Mouse (Mus musculus): ENCODE measurements around the gene Brsk1.
A peak's percentile ranks its signal among the peaks of the same experiment; 100 is the strongest.

Brsk1 gene

GRCm38 (mm10) chr7:4690387-4690786 is at the start of gene Brsk1:
Gene Brsk1 (plus strand): TSS chr7:4690604.
- DNase-seq (ENCODE audit: low spot score) = peak; percentile 88

GRCm38 (mm10) chr7:4641155-4641554 is 49.2 kb upstream of the Brsk1 start:
- no peak for DNase-seq (ENCODE audit: low spot score)

- DNase-seq (ENCODE audit: low spot score) = no peak
These were observed 48.4 kb upstream of the Brsk1 start for GRCm38 (mm10) chr7:4641956-4642355.

- no peak for DNase-seq (ENCODE audit: low spot score)
These were observed 47.2 kb upstream of the Brsk1 start for GRCm38 (mm10) chr7:4643225-4643624.

GRCm38 (mm10) chr7:4646806-4647205 is 43.6 kb upstream of the Brsk1 start:
- no peak for DNase-seq (ENCODE audit: low spot score)

- no peak for DNase-seq (ENCODE audit: low spot score)
These were observed 43.1 kb upstream of the Brsk1 start for GRCm38 (mm10) chr7:4647291-4647690.

GRCm38 (mm10) chr7:4647992-4648391 is 42.4 kb upstream of the Brsk1 start:
- no peak for DNase-seq (ENCODE audit: low spot score)

GRCm38 (mm10) chr7:4651581-4651980 is 38.8 kb upstream of the Brsk1 start:
- no peak for DNase-seq (ENCODE audit: low spot score)

- DNase-seq (ENCODE audit: low spot score) = no peak
These were observed 37.7 kb upstream of the Brsk1 start for GRCm38 (mm10) chr7:4652726-4653125.

GRCm38 (mm10) chr7:4653351-4653750 is 37.1 kb upstream of the Brsk1 start:
- no peak for DNase-seq (ENCODE audit: low spot score)

- no peak for DNase-seq (ENCODE audit: low spot score)
These were observed 36.6 kb upstream of the Brsk1 start for GRCm38 (mm10) chr7:4653780-4654179.

GRCm38 (mm10) chr7:4654221-4654620 is 36.2 kb upstream of the Brsk1 start:
- DNase-seq (ENCODE audit: low spot score) = no peak

- no peak for DNase-seq (ENCODE audit: low spot score)
These were observed 35.0 kb upstream of the Brsk1 start for GRCm38 (mm10) chr7:4655393-4655792.

GRCm38 (mm10) chr7:4655916-4656315 is 34.5 kb upstream of the Brsk1 start:
- no peak for DNase-seq (ENCODE audit: low spot score)

- no peak for DNase-seq (ENCODE audit: low spot score)
These were observed 33.6 kb upstream of the Brsk1 start for GRCm38 (mm10) chr7:4656818-4657217.

GRCm38 (mm10) chr7:4657521-4658127 is 32.8 kb upstream of the Brsk1 start:
- no peak for DNase-seq (ENCODE audit: low spot score)

- DNase-seq (ENCODE audit: low spot score) = peak; percentile 60
These were observed 32.1 kb upstream of the Brsk1 start for GRCm38 (mm10) chr7:4658128-4658907.

GRCm38 (mm10) chr7:4658912-4659551 is 31.4 kb upstream of the Brsk1 start, which contains the start of gene Ppp6r1:
Gene Ppp6r1 (minus strand): TSS chr7:4659019.
- peak; percentile 98 for DNase-seq (ENCODE audit: low spot score)

GRCm38 (mm10) chr7:4659911-4660443 is 30.4 kb upstream of the Brsk1 start:
- DNase-seq (ENCODE audit: low spot score) = no peak

- DNase-seq (ENCODE audit: low spot score) = no peak
These were observed 27.2 kb upstream of the Brsk1 start for GRCm38 (mm10) chr7:4663179-4663578.

- DNase-seq (ENCODE audit: low spot score) = no peak
These were observed 26.7 kb upstream of the Brsk1 start for GRCm38 (mm10) chr7:4663742-4664141.

GRCm38 (mm10) chr7:4666871-4667270 is 23.5 kb upstream of the Brsk1 start:
- no peak for DNase-seq (ENCODE audit: low spot score)

- no peak for DNase-seq (ENCODE audit: low spot score)
These were observed 21.9 kb upstream of the Brsk1 start for GRCm38 (mm10) chr7:4668506-4668905.

Measured in embryo, embryonic 10 days (tissue).